Mouse (Mus musculus) cerebellum, adult 2 months (tissue): ENCODE data around the gene Glmp. TPM values are rescaled to one million over a fixed set of nuclear protein-coding genes. Genes with fewer than 3 reads are reported as not detected.

Experiments used
- DNase-seq, 2 experiments: peaks; one replicate each; pipeline ENCODE4 v3.0.0; 2021
- H3K27ac ChIP-seq: fragments of 200-500 bp; 2 replicates; pipeline ENCODE4 v1.5.1; 2012; ENCODE audit warnings: low read length, control low read depth, inconsistent platforms; ENCODE audit not compliant: insufficient read depth
- H3K27me3 ChIP-seq: fragments of 200-500 bp; 2 replicates; pipeline ENCODE4 v1.6.1; 2012; ENCODE audit warnings: inconsistent platforms, mild to moderate bottlenecking, low read length, moderate library complexity; ENCODE audit not compliant: control insufficient read depth, insufficient read depth
- H3K4me1 ChIP-seq: fragments of 200-500 bp; 2 replicates; pipeline ENCODE4 v1.6.1; 2011; ENCODE audit warnings: low read length; ENCODE audit not compliant: control insufficient read depth, insufficient read depth
- H3K4me3 ChIP-seq: fragments of 200-500 bp; replicated peaks from 2 replicates; pipeline ENCODE3; 2011; ENCODE audit warnings: mild to moderate bottlenecking, low read depth, low read length, control low read depth; ENCODE audit not compliant: insufficient read depth
- CTCF ChIP-seq: fragments of 200-500 bp; IDR thresholded peaks from 2 replicates; pipeline ENCODE4 v1.5.1; 2011; ENCODE audit warnings: low read depth, mild to moderate bottlenecking, control low read depth, low read length, moderate library complexity, borderline replicate concordance; ENCODE audit not compliant: insufficient read depth
- POLR2A ChIP-seq: fragments of 200-500 bp; IDR thresholded peaks from 2 replicates; pipeline ENCODE4 v1.6.1; 2011; ENCODE audit warnings: low read length, control low read depth, borderline replicate concordance; ENCODE audit not compliant: insufficient read depth
- WGBS: fragments of 180-500 bp; shearing (Covaris S2); methylation state at CpG from one replicate; pipeline ENCODE4 v1.1.7; 2018; 5-methylcytosine and 5-hydroxymethylcytosine counted together
- polyA plus RNA-seq: library from polyadenylated mRNA; depleted of rRNA; stranded (reverse); fragments of >200 nt; gene quantifications from 2 replicates; pipeline ENCODE4 v1.2.3, GENCODE M21; 2012

The Glmp gene
- polyA plus RNA-seq, 1 experiment, result 109 TPM

GRCm38 (mm10) chr3:88350732-88351131, 25.9 kb downstream of the Glmp start:
- TF ChIP-seq CTCF (no peak), POLR2A (no peak)
- H3K4me3 ChIP-seq, result no peak overlapping the region
- H3K4me1 ChIP-seq, result peaks cover 25% of the 10 kb centered on the region
- DNase-seq, result no peak
- H3K27ac ChIP-seq, result no peak overlapping the region
- 90% methylated on average over 13 of the region's 13 CpGs for WGBS
- no peaks in the 10 kb centered on the region for H3K27me3 ChIP-seq

- TF ChIP-seq POLR2A (no peak), CTCF (no peak)
- 23% methylated on average over 9 of the region's 9 CpGs for WGBS
- Histone ChIP-seq H3K27ac (peak overlapping the region; percentile 26; the same call in 1 of the 2 replicates), H3K4me1 (peaks cover 25% of the 10 kb centered on the region), H3K4me3 (no peak overlapping the region), H3K27me3 (no peaks in the 10 kb centered on the region)
- DNase-seq, result peak; percentile 75 to 82
Observed at GRCm38 (mm10) chr3:88352907-88353306, 28.1 kb downstream of the Glmp start.

DNA sequence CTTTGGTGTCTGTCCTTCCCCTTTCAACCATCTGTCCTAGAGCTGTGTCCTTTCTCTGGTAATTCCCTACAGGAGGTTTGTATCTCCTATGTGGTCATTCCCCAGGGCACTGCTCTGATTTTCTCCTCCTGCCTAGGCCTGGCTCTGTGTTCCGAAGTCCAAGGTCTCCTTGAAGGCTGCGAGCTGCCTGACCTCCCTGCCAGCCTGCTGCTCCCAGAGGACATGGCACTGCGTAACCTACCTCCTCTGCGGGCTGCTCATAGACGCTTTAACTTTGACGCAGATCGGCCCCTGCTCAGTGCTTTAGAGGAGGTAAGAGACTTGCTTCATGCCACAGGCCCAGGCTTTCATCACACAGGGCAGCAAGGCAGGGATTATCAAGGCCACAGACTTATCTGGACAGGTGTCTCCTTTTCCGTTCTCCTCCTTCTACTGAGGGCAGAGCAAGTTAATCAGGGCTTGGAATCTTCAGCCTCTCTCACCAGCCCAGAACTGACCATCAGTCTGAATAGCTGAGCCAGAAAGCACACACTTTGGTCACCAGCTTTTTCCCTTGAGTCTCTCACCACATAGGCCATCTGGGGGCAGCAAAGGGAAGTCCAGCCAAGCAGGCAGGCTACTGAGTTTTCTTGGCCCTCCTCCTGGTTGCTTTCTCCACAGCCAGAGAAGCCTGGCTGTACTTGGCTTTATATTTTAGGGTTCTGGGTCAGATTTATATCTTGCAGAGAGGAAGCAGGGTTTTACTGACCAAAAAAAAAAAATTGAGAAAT, 29.8 kb downstream of the Glmp start:
- Histone ChIP-seq H3K4me1 (peaks cover 25% of the 10 kb centered on the region), H3K27me3 (no peaks in the 10 kb centered on the region), H3K4me3 (no peak overlapping the region), H3K27ac (peak overlapping the region; percentile 47; the same call in 1 of the 2 replicates)
- peak; percentile 54 to 70 for DNase-seq
- 82% methylated on average over 8 of the region's 8 CpGs for WGBS
- TF ChIP-seq POLR2A (no peak), CTCF (peak; percentile 37; the same call in 1 of the 2 replicates)

DNA sequence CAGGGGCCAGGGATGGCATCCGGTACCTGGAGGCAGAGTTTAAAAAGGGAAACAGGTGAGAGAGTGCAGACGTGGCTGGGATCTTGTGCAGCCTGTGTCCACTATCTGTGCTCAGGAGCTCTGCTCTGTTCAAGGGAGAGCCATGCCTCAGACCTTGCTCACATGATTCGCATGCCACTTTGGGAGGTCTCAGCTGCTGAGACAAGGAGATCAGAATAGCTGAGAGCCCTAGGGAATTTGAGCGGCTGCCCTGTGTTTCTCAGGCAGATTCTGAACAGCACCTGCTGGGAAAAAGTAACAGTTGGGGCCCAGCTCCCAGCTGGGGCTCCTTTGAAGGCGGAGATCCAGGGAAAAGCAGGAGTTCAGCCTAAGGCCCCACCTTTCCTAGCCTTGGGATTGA, 34.8 kb downstream of the Glmp start:
- no peak overlapping the region for H3K4me3 ChIP-seq
- no peak for DNase-seq
- no peak for TF ChIP-seq CTCF
- no peak for TF ChIP-seq POLR2A
- peak overlapping the region; percentile 62; the same call in 1 of the 2 replicates for H3K27ac ChIP-seq
- 67% methylated on average over 5 of the region's 5 CpGs for whole genome bisulfite sequencing
- peaks cover 5% of the 10 kb centered on the region; the same call in 1 of the 2 replicates for H3K4me1 ChIP-seq
- no peaks in the 10 kb centered on the region for H3K27me3 ChIP-seq

GRCm38 (mm10) chr3:88359989-88360388, 35.2 kb downstream of the Glmp start:
- H3K4me1 ChIP-seq, result peaks cover 4% of the 10 kb centered on the region; the same call in 1 of the 2 replicates
- H3K4me3 ChIP-seq, result no peak overlapping the region
- no peak for DNase-seq
- 64% methylated on average over 3 of the region's 3 CpGs for WGBS
- TF ChIP-seq POLR2A (no peak), CTCF (no peak)
- no peaks in the 10 kb centered on the region for H3K27me3 ChIP-seq
- peak overlapping the region; percentile 62 for H3K27ac ChIP-seq

DNA sequence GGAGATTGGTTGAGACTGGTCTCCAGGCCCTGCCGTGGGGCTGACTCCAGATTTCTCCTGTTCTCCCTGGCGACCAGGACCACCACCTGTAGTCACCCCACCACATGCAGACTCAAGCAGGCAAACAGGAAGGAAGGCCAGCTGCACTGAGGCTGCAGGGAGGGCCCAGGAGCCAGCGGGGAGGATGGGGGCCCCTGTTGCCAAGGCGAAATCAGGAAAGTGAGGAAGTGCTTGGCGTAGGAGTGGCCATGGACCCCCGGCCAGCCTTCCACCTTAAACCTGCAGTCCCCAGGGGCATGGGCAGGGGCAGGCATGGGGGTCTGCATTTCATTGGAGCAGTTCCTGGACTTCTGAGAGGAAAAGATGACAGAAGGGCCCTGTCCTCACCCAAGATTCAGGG, 36.3 kb downstream of the Glmp start:
- Histone ChIP-seq H3K4me3 (no peak overlapping the region), H3K4me1 (no peaks in the 10 kb centered on the region; the same call in 1 of the 2 replicates), H3K27ac (no peak overlapping the region), H3K27me3 (no peaks in the 10 kb centered on the region)
- TF ChIP-seq CTCF (no peak), POLR2A (no peak)
- WGBS, result 51% methylated on average over 6 of the region's 6 CpGs
- DNase-seq, result no peak

- H3K4me1 ChIP-seq, result no peaks in the 10 kb centered on the region
- no peak for TF ChIP-seq CTCF
- no peak for TF ChIP-seq POLR2A
- 71% methylated on average over 2 of the region's 2 CpGs for WGBS
- peak in 1 of 2 experiments; percentile 44 for DNase-seq
- no peaks in the 10 kb centered on the region for H3K27me3 ChIP-seq
- no peak overlapping the region; the same call in 1 of the 2 replicates for H3K27ac ChIP-seq
- no peak overlapping the region for H3K4me3 ChIP-seq
Observed at GRCm38 (mm10) chr3:88361612-88362313, 36.9 kb downstream of the Glmp start.
